Mouse (Mus musculus) spleen, postnatal 4 days (tissue): ENCODE results near the gene Rdm1.
A peak's percentile ranks its signal among the peaks of the same experiment; 100 is the strongest.
"Not testable (repeated sequence)": the region's sequence is repeated elsewhere in the genome, so short reads cannot be mapped to it uniquely, and the experiment has no call there.

ENCODE experiments used
- DNase-seq, 2 experiments: peaks; one replicate each; pipeline ENCODE4 v3.0.0; 2022; ENCODE audit warnings: low spot score in 2 of 2

The Rdm1 gene

GRCm38 (mm10) chr11:101616948-101617767 is 9.8 kb upstream of the Rdm1 start:
- no peak for DNase-seq

- peak in 1 of 2 experiments; percentile 38 for DNase-seq
Measured at GRCm38 (mm10) chr11:101617849-101618248, 9.1 kb upstream of the Rdm1 start.

GRCm38 (mm10) chr11:101618596-101618995 is 8.4 kb upstream of the Rdm1 start:
- no peak for DNase-seq

GRCm38 (mm10) chr11:101620022-101620655 is 6.9 kb upstream of the Rdm1 start:
- DNase-seq: not testable (repeated sequence)

- no peak for DNase-seq
Measured at GRCm38 (mm10) chr11:101626649-101626994, 373 bp upstream of the Rdm1 start.

GRCm38 (mm10) chr11:101627857-101628559 is 1.0 kb downstream of the Rdm1 start:
- DNase-seq: peak; percentile 84 to 94

GRCm38 (mm10) chr11:101628733-101629417 is 1.9 kb downstream of the Rdm1 start:
- not testable (repeated sequence) for DNase-seq

- DNase-seq: no peak
Measured at GRCm38 (mm10) chr11:101635660-101636059, 8.7 kb downstream of the Rdm1 start.

- DNase-seq: no peak
Measured at GRCm38 (mm10) chr11:101639761-101640160, 12.8 kb downstream of the Rdm1 start.

- DNase-seq: peak; percentile 80 to 92
Measured at GRCm38 (mm10) chr11:101640857-101641709, 14.1 kb downstream of the Rdm1 start.

GRCm38 (mm10) chr11:101641710-101642642 is 15.0 kb downstream of the Rdm1 start:
- DNase-seq: peak in 1 of 2 experiments; percentile 36

- no peak for DNase-seq
Measured at GRCm38 (mm10) chr11:101642931-101643330, 15.9 kb downstream of the Rdm1 start.

- no peak for DNase-seq
Measured at GRCm38 (mm10) chr11:101644591-101644990, 17.6 kb downstream of the Rdm1 start.

- not testable (repeated sequence) for DNase-seq
Measured at GRCm38 (mm10) chr11:101645043-101645410, 18.0 kb downstream of the Rdm1 start.

- DNase-seq: peak; percentile 70 to 90
Measured at GRCm38 (mm10) chr11:101645411-101646282, 18.7 kb downstream of the Rdm1 start.

GRCm38 (mm10) chr11:101646283-101646794 is 19.3 kb downstream of the Rdm1 start:
- DNase-seq: not testable (repeated sequence)

GRCm38 (mm10) chr11:101647093-101647492 is 20.1 kb downstream of the Rdm1 start:
- not testable (repeated sequence) for DNase-seq

- DNase-seq: no peak
Measured at GRCm38 (mm10) chr11:101656356-101656755, 29.4 kb downstream of the Rdm1 start.

GRCm38 (mm10) chr11:101657528-101657885 is 30.5 kb downstream of the Rdm1 start:
- DNase-seq: no peak
